Comparison of ENCODE assay signal across 16 mouse cellular contexts in the genomic region with DNA sequence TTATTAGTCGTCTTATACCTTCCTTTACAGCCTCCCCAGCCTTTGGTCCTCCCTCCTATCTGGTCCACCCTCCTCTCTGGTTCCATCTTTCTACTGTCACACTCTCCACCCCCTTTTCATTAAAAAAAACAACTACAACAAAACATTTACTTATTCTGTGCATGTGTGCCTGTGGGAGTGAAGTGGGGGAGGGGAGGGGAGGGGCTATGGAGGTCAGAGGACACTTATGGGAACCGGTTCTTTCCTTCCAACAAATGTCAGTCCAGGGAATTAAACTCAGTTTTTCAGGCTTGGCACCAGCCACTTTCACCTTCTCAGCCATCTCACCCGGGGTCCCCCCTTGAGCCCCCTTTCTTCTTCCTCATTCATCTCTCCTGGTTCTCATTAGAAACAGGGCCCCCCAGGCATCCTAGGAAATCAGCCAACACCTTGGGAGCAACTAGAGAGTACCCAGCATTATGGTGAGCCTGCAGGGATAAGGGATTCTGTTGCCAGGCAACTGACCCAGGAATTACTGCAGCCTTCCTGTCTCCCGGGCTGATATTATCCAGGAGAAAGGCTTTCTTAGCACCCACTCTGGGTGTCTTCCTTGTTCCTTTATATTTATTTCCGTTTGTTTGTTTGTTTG. TPM values are rescaled to one million over a fixed set of nuclear protein-coding genes. Genes with fewer than 3 reads are reported as not detected.
A peak's percentile ranks its signal among the peaks of the same experiment; 100 is the strongest.
DNase-seq lines count a peak whose midpoint lies in the region; ATAC-seq lines count a peak whose summit lies in the region.
"Had no signal": no experiment of that assay in that cellular context is flagged by ENCODE, and none has a peak within 500 bp of the region (broad histone marks: within the 10 kb centered on the region; RNA-seq: fewer than 3 reads in every experiment).

No protein-coding gene starts in this region.

- H3K36me3 ChIP-seq in embryonic facial prominence, embryonic 15.5 days = peaks cover 10% of the 10 kb centered on the region; the same call in 1 of the 2 replicates
- H3K36me3 ChIP-seq in hindbrain, embryonic 14.5 days (replicated peaks; ENCODE audit: control insufficient read depth, insufficient read depth) = no peaks in the 10 kb centered on the region
- H3K36me3 ChIP-seq in midbrain, embryonic 14.5 days (ENCODE audit: control insufficient read depth, insufficient read depth, low read length) = no peaks in the 10 kb centered on the region

- no peak for ATAC-seq in embryonic facial prominence, embryonic 15.5 days (ENCODE audit: insufficient number of reproducible peaks, low FRiP score, low TSS enrichment, low read depth)
- peak; percentile 69; the same call in 1 of the 2 replicates for ATAC-seq in hindbrain, embryonic 14.5 days (ENCODE audit: low FRiP score)
- peak; percentile 71; the same call in 1 of the 2 replicates for ATAC-seq in midbrain, embryonic 14.5 days (ENCODE audit: low FRiP score, low TSS enrichment)
- no peak for ATAC-seq in megakaryocyte-erythroid progenitor cell, adult 5-6 weeks (replicated peaks; ENCODE audit: low FRiP score, low TSS enrichment, poor library complexity, severe bottlenecking)
- ATAC-seq: activated CD4-positive, CD25-positive, alpha-beta regulatory T cell, adult 4 months; lung, postnatal 0 days had no signal

- no peaks in the 10 kb centered on the region for H3K27me3 ChIP-seq in embryonic facial prominence, embryonic 15.5 days
- H3K27me3 ChIP-seq in hindbrain, embryonic 14.5 days (ENCODE audit: control insufficient read depth, insufficient read depth, low read length) = no peaks in the 10 kb centered on the region
- no peaks in the 10 kb centered on the region for H3K27me3 ChIP-seq in midbrain, embryonic 14.5 days (ENCODE audit: control insufficient read depth, insufficient read depth, low read length)

- no peak overlapping the region for H3K4me2 ChIP-seq in embryonic facial prominence, embryonic 15.5 days (replicated peaks)
- H3K4me2 ChIP-seq in hindbrain, embryonic 14.5 days (replicated peaks) = no peak overlapping the region; the same call in 1 of the 2 replicates
- peak overlapping the region; percentile 25; the same call in 1 of the 2 replicates for H3K4me2 ChIP-seq in midbrain, embryonic 14.5 days (ENCODE audit: low read length)

- no peak overlapping the region for H3K4me3 ChIP-seq in embryonic facial prominence, embryonic 15.5 days (replicated peaks)
- H3K4me3 ChIP-seq in hindbrain, embryonic 14.5 days (replicated peaks; ENCODE audit: low read length) = no peak overlapping the region
- no peak overlapping the region for H3K4me3 ChIP-seq in midbrain, embryonic 14.5 days (replicated peaks; ENCODE audit: low read depth, low read length)

- H3K4me1 ChIP-seq in embryonic facial prominence, embryonic 15.5 days = peaks cover 39% of the 10 kb centered on the region
- peaks cover 32% of the 10 kb centered on the region for H3K4me1 ChIP-seq in hindbrain, embryonic 14.5 days (replicated peaks; ENCODE audit: control insufficient read depth, insufficient read depth, low read length)
- peaks cover 30% of the 10 kb centered on the region for H3K4me1 ChIP-seq in midbrain, embryonic 14.5 days (ENCODE audit: control insufficient read depth, insufficient read depth, low read length)

- DNase-seq in cerebellum, postnatal 10 days = peak; percentile 32 to 38
- DNase-seq in cerebellum, adult 11-12 months = no peak
- DNase-seq in hindbrain, embryonic 14.5 days (ENCODE audit: low spot score) = peak; percentile 57
- DNase-seq in midbrain, embryonic 14.5 days = peak; percentile 82
- no peak for DNase-seq in ovary, postnatal 14 days (ENCODE audit: low spot score)
- DNase-seq in cerebellum, adult 9-10 months = no peak
- DNase-seq: gastrocnemius, postnatal 10 days; heart, postnatal 14 days; thymus, postnatal 14 days had no signal

- WGBS in embryonic facial prominence, embryonic 15.5 days = 6% methylated on average over 5 of the region's 5 CpGs
- 7% methylated on average over 5 of the region's 5 CpGs for WGBS in hindbrain, embryonic 14.5 days
- WGBS in midbrain, embryonic 14.5 days = 3% methylated on average over 5 of the region's 5 CpGs

- H3K27ac ChIP-seq in embryonic facial prominence, embryonic 15.5 days (replicated peaks) = peak overlapping the region; percentile 48; the same call in 1 of the 2 replicates
- peak overlapping the region; percentile 73 for H3K27ac ChIP-seq in hindbrain, embryonic 14.5 days
- H3K27ac ChIP-seq in midbrain, embryonic 14.5 days (replicated peaks; ENCODE audit: low read depth, low read length) = peak overlapping the region; percentile 79
- H3K27ac ChIP-seq: kidney, postnatal 0 days had no signal

- H3K9me3 ChIP-seq in embryonic facial prominence, embryonic 15.5 days (replicated peaks) = no peaks in the 10 kb centered on the region
- H3K9me3 ChIP-seq in hindbrain, embryonic 14.5 days (ENCODE audit: control insufficient read depth, low read length) = no peaks in the 10 kb centered on the region
- H3K9me3 ChIP-seq in midbrain, embryonic 14.5 days (ENCODE audit: control insufficient read depth, low read length) = no peaks in the 10 kb centered on the region

- H3K9ac ChIP-seq in embryonic facial prominence, embryonic 15.5 days = no peak overlapping the region
- no peak overlapping the region for H3K9ac ChIP-seq in hindbrain, embryonic 14.5 days
- H3K9ac ChIP-seq in midbrain, embryonic 14.5 days (replicated peaks; ENCODE audit: low read length) = no peak overlapping the region; the same call in 1 of the 2 replicates

RNA-seq across cellular contexts. Expression of gene Pdzd3, which starts 3.4 kb away (rescaled TPM):
- 0.14 and 0.19 TPM in 2 replicates for polyA plus RNA-seq in embryonic facial prominence, embryonic 15.5 days (2015; fragmentation: Nextera tagmentation; extraction: Ambion mirVana)
- 0.46 and 1.1 TPM in 2 replicates for polyA plus RNA-seq in hindbrain, embryonic 14.5 days (2014; fragmentation: Nextera tagmentation; extraction: Ambion mirVana)
- polyA plus RNA-seq in midbrain, embryonic 14.5 days (2014; fragmentation: Nextera tagmentation; extraction: Ambion mirVana) = 0.49 and 0.57 TPM in 2 replicates
- total RNA-seq in megakaryocyte-erythroid progenitor cell, adult 5-6 weeks (2014; fragmentation: Nextera tagmentation) = not detected in 2 replicates
- total RNA-seq in megakaryocyte-erythroid progenitor cell, adult 5-6 weeks (2017) = not detected in 2 replicates
- polyA plus RNA-seq: neural tube, embryonic 11.5 days had no signal

RNA-seq across cellular contexts. Expression of gene Nlrx1, which starts 13.8 kb away (rescaled TPM):
- 13.4 and 14.6 TPM in 2 replicates for polyA plus RNA-seq in embryonic facial prominence, embryonic 15.5 days (2015; fragmentation: Nextera tagmentation; extraction: Ambion mirVana)
- polyA plus RNA-seq in hindbrain, embryonic 14.5 days (2014; fragmentation: Nextera tagmentation; extraction: Ambion mirVana) = 4.4 and 5.1 TPM in 2 replicates
- 3.7 and 3.9 TPM in 2 replicates for polyA plus RNA-seq in midbrain, embryonic 14.5 days (2014; fragmentation: Nextera tagmentation; extraction: Ambion mirVana)
- total RNA-seq in megakaryocyte-erythroid progenitor cell, adult 5-6 weeks (2014; fragmentation: Nextera tagmentation) = 1.3 and 1.8 TPM in 2 replicates
- 0.80 and 3.1 TPM in 2 replicates for total RNA-seq in megakaryocyte-erythroid progenitor cell, adult 5-6 weeks (2017)

RNA-seq across cellular contexts. Expression of gene Ccdc153, which starts 14.1 kb away (rescaled TPM):
- polyA plus RNA-seq in embryonic facial prominence, embryonic 15.5 days (2015; fragmentation: Nextera tagmentation; extraction: Ambion mirVana) = 15.9 and 23.5 TPM in 2 replicates
- polyA plus RNA-seq in hindbrain, embryonic 14.5 days (2014; fragmentation: Nextera tagmentation; extraction: Ambion mirVana) = not detected in 2 replicates
- not detected in 2 replicates for polyA plus RNA-seq in midbrain, embryonic 14.5 days (2014; fragmentation: Nextera tagmentation; extraction: Ambion mirVana)
- not detected in 2 replicates for total RNA-seq in megakaryocyte-erythroid progenitor cell, adult 5-6 weeks (2014; fragmentation: Nextera tagmentation)
- total RNA-seq in megakaryocyte-erythroid progenitor cell, adult 5-6 weeks (2017) = not detected in 2 replicates
- total RNA-seq: gastrocnemius, postnatal 10 days had no signal
- polyA plus RNA-seq: activated CD4-positive, CD25-positive, alpha-beta regulatory T cell, adult 4 months; kidney, postnatal 0 days; neural tube, embryonic 11.5 days; spleen, adult 2 months had no signal

RNA-seq across cellular contexts. Expression of gene Cbl, which starts 20.8 kb away (rescaled TPM):
- polyA plus RNA-seq in embryonic facial prominence, embryonic 15.5 days (2015; fragmentation: Nextera tagmentation; extraction: Ambion mirVana) = 16.1 and 17.7 TPM in 2 replicates
- 22.4 and 22.9 TPM in 2 replicates for polyA plus RNA-seq in hindbrain, embryonic 14.5 days (2014; fragmentation: Nextera tagmentation; extraction: Ambion mirVana)
- 20.1 and 27.6 TPM in 2 replicates for polyA plus RNA-seq in midbrain, embryonic 14.5 days (2014; fragmentation: Nextera tagmentation; extraction: Ambion mirVana)
- total RNA-seq in megakaryocyte-erythroid progenitor cell, adult 5-6 weeks (2014; fragmentation: Nextera tagmentation) = 36.5 and 38.8 TPM in 2 replicates
- total RNA-seq in megakaryocyte-erythroid progenitor cell, adult 5-6 weeks (2017) = 8.4 and 39.5 TPM in 2 replicates

RNA-seq across cellular contexts. Expression of gene Abcg4, which starts 33.8 kb away (rescaled TPM):
- 5.1 and 5.5 TPM in 2 replicates for polyA plus RNA-seq in embryonic facial prominence, embryonic 15.5 days (2015; fragmentation: Nextera tagmentation; extraction: Ambion mirVana)
- 21.7 and 24.4 TPM in 2 replicates for polyA plus RNA-seq in hindbrain, embryonic 14.5 days (2014; fragmentation: Nextera tagmentation; extraction: Ambion mirVana)
- 18.9 and 20.1 TPM in 2 replicates for polyA plus RNA-seq in midbrain, embryonic 14.5 days (2014; fragmentation: Nextera tagmentation; extraction: Ambion mirVana)
- total RNA-seq in megakaryocyte-erythroid progenitor cell, adult 5-6 weeks (2014; fragmentation: Nextera tagmentation) = 82.3 and 111 TPM in 2 replicates
- total RNA-seq in megakaryocyte-erythroid progenitor cell, adult 5-6 weeks (2017) = 13.4 TPM in 2 replicates
- polyA plus RNA-seq: activated CD4-positive, CD25-positive, alpha-beta regulatory T cell, adult 4 months had no signal

Comparison
In these comparisons a context has a peak if more than half of its experiments do, and no peak if none do; other contexts are left out.
1. DNase-seq: peak in cerebellum, postnatal 10 days (2 of 2), hindbrain, embryonic 14.5 days (single experiment) and midbrain, embryonic 14.5 days (single experiment); none in cerebellum, adult 11-12 months (single experiment), ovary, postnatal 14 days (single experiment) and cerebellum, adult 9-10 months (single experiment).
2. ATAC-seq: peak in hindbrain, embryonic 14.5 days (single experiment) and midbrain, embryonic 14.5 days (single experiment); none in embryonic facial prominence, embryonic 15.5 days (single experiment) and megakaryocyte-erythroid progenitor cell, adult 5-6 weeks (single experiment).
3. RNA of gene Ccdc153, which starts 14.1 kb away (polyA plus RNA-seq): 15.9 to 23.5 TPM in embryonic facial prominence, embryonic 15.5 days; not detected in hindbrain, embryonic 14.5 days and not detected in midbrain, embryonic 14.5 days; every median in the first group is over 10 times any median in the second.
4. Peak in every context shown above with its lines, with median percentiles within 50 percentile points of each other: H3K27ac ChIP-seq.